Mouse (Mus musculus) neutrophil, adult 5-6 weeks (primary cell): ENCODE results near the gene L3mbtl4. TPM values are rescaled to one million over a fixed set of nuclear protein-coding genes. Genes with fewer than 3 reads are reported as not detected.

Experiments
- ATAC-seq: fragments of 151-379, 151-347 bp; 2 replicates; pipeline ENCODE4 v1.8.0; 2017; ENCODE audit warnings: mild to moderate bottlenecking, moderate TSS enrichment; ENCODE audit not compliant: insufficient number of reproducible peaks, poor library complexity, low FRiP score, severe bottlenecking; ENCODE audit errors: extremely low read depth
- total RNA-seq: library from RNA; stranded (forward); fragments of 200-1000 nt; gene quantifications from 2 replicates; pipeline ENCODE4 v1.2.3, GENCODE M21; 2017

Gene L3mbtl4
- total RNA-seq, 1 experiment from 2014 or later, result not detected

- ATAC-seq, result no peak
Measured at GRCm38 (mm10) chr17:68771046-68771750, 497.6 kb downstream of the L3mbtl4 start.

DNA sequence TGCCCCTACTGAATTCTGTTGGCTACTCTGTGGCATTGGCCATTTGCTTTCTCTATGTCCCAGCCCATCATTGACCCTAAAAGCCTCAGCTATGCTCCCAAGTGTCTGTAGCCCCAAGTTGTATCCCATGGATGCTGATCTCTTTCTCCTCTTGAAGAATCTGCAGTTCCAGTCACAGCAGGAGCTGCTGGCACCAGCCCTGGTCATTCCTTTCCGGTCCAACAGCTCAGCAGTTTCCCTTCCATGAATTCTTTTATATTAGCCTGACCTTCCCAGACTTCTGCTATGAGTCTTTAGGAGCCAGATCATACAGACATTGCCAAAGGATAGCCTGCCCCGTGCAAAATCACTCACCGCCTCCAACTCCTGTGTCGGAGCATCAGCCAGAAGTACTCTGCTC, 520.1 kb downstream of the L3mbtl4 start:
- no peak for ATAC-seq

GRCm38 (mm10) chr17:68826323-68826722, 552.7 kb downstream of the L3mbtl4 start, which contains the start of gene Tmem200c:
TSS of gene Tmem200c (plus strand) at chr17:68826623.
- no peak for ATAC-seq
